Mouse (Mus musculus) liver, embryonic 14.5 days (tissue): Measurements from ENCODE around the gene Heatr5a.

Experiments used
- CTCF ChIP-seq: IDR thresholded peaks from 2 replicates; pipeline ENCODE4 v1.5.1; 2016; ENCODE audit warnings: antibody characterized with exemption, low read depth, control low read depth
- EP300 ChIP-seq: IDR thresholded peaks from 2 replicates; pipeline ENCODE4 v1.6.1; 2016; ENCODE audit warnings: antibody characterized with exemption, low read depth

DNA sequence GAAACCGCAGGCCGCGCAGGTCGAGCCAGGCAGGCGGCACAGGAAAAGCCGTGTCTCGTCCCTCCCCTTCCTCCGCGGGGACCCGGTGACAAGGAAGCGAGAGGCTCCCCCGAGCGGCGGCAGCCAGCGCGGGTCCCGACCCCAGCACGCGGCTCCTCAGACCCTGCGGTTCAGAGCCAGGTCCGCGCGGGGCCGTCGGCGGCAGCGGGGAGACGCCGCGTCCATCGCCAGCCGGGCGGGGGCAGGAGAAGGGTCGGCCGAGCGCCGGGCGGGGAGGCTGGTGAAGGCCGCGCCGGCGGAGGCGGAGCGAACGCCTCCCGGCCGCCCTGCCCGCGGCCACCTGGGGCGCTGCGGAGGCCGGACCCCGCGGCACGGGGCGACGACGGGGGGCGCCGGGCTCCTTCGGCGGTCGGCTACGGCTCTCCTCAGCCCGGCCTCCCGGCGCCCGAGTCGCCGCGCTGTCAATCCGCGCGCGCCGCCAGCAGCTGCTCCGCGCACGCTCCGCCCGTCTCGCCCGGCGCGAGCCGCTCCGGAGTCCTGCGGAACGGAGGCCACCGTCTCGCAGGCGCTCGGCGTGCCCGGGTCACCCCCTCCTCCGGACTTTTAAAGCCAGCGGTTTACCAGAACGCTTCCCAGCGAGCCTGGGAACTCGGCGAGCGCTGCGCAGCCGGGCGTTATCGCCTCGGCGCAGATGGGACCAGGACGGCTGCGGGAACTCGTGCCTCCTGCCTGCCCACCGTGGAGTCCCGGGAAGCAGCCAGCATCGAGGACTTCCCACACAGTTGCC is 141.6 kb downstream of the Heatr5a start, which contains the start of gene Hectd1:
- peak; percentile 72 for TF ChIP-seq EP300
- TF ChIP-seq CTCF = no peak; the same call in 1 of the 2 replicates
